Mouse (Mus musculus) heart, postnatal 36 days (tissue): ENCODE results near the gene Plek. TPM values are rescaled to one million over a fixed set of nuclear protein-coding genes. Genes with fewer than 3 reads are reported as not detected.

Experiments
- DNase-seq, 2 experiments: peaks; one replicate each; pipeline ENCODE4 v3.0.0; 2021 to 2022
- intact Hi-C: fragments of 180-260 bp; cut with DNase I; formaldehyde crosslinking; loops from one replicate; pipeline ENCODE4 v1.15.1; 2025
- total RNA-seq, 2 experiments: library from RNA; stranded (reverse); gene quantifications; 2 replicates each; pipeline ENCODE4 v1.2.3; 2021

Gene Plek
- total RNA-seq, 2 experiments from 2014 or later, result 4.7 to 4.9 TPM

- intact Hi-C loops, result loop anchor here (2.0 to 5.0 kb wide), 4 partner anchors 154 to 1001 kb away; partner anchors contain the start of genes Etaa1, Pno1 and Sec61g
- DNase-seq, result peak; percentile 93 to 95
These were observed 101.0 kb downstream of the Plek start, which contains the start of gene Fbxo48 for GRCm38 (mm10) chr11:16950976-16951760. Gene Fbxo48, plus strand, starts transcription at chr11:16951375.

GRCm38 (mm10) chr11:16950226-16950975 lies 101.8 kb downstream of the Plek start:
- intact Hi-C loops, result loop anchor here (2.0 to 5.0 kb wide), 4 partner anchors 153 to 1002 kb away; partner anchors contain the start of genes Etaa1, Pno1 and Sec61g
- DNase-seq, result no peak

- DNase-seq, result peak; percentile 54 to 62
- intact Hi-C loops, result loop anchor here (1.0 to 5.0 kb wide), 3 partner anchors 196 to 686 kb away; partner anchors contain the start of gene Egfr
These were observed 103.4 kb downstream of the Plek start for GRCm38 (mm10) chr11:16948756-16949155.

GRCm38 (mm10) chr11:16943016-16943415 lies 109.2 kb downstream of the Plek start:
- no peak for DNase-seq

GRCm38 (mm10) chr11:16941973-16942452 lies 110.2 kb downstream of the Plek start:
- intact Hi-C loops, result no loop called here
- no peak for DNase-seq

More at GRCm38 (mm10) chr11:16943016-16943415, 109.2 kb downstream of the Plek start:
- intact Hi-C loops, result no loop called here

GRCm38 (mm10) chr11:16941103-16941793 lies 110.9 kb downstream of the Plek start:
- DNase-seq, result no peak

GRCm38 (mm10) chr11:16935577-16936236 lies 116.5 kb downstream of the Plek start:
- DNase-seq, result peak in 1 of 2 experiments; percentile 16
- intact Hi-C loops, result no loop called here

More at GRCm38 (mm10) chr11:16941103-16941793, 110.9 kb downstream of the Plek start:
- intact Hi-C loops, result no loop called here

GRCm38 (mm10) chr11:16932159-16932558 lies 120.0 kb downstream of the Plek start:
- no peak for DNase-seq
- intact Hi-C loops, result no loop called here

Other genes starting within 250 kb of the Plek start
- gene Fbxo48, start 101.0 kb downstream of the Plek start, total RNA-seq, result under 1 TPM; 0.16 to 0.28 TPM
- gene Cnrip1, start 795 bp downstream of the Plek start, total RNA-seq, result 1 to 10 TPM; 4.2 to 4.5 TPM
- 10 to 100 TPM; 67.7 to 70.0 TPM for gene Ppp3r1, start 106.9 kb upstream of the Plek start, total RNA-seq
- 10 to 100 TPM in 1 of 2 experiments, 1 to 10 TPM in 1; 9.8 to 11.8 TPM for gene Wdr92, start 129.7 kb upstream of the Plek start, total RNA-seq
- gene Pno1, start 159.2 kb upstream of the Plek start, total RNA-seq, result 10 to 100 TPM; 32.9 to 34.7 TPM
- 10 to 100 TPM; 35.2 to 35.6 TPM for gene C1d, start 205.2 kb upstream of the Plek start, total RNA-seq